In genomic region chr1:52113666-52114069, GRCm38 (mm10) we compare ENCODE assay signal across 1 mouse cellular context.
TF ChIP-seq lines count a peak whose summit lies in the region.

No protein-coding gene starts in this region.

TF ChIP-seq in CH12.LX, 34 proteins besides CTCF, POLR2A, EP300 and RAD21 (continued from another document):
- TF ChIP-seq MXI1 (IDR thresholded peaks at IDR 0.05; ENCODE audit: low read depth, low read length) (peak; percentile 99), MYC (IDR thresholded peaks at IDR 0.05; ENCODE audit: low read depth, low read length) (peak; percentile 96), PAX5 (IDR thresholded peaks at IDR 0.05; ENCODE audit: low read length) (no peak), USF1 (IDR thresholded peaks at IDR 0.05; ENCODE audit: low read depth, low read length) (peak; percentile 93), MAX (IDR thresholded peaks at IDR 0.05; ENCODE audit: low read length) (peak; percentile 99), TBP (conservative IDR thresholded peaks at IDR 0.05; ENCODE audit: low read depth, low read length) (0 out of 2 replicates have a peak, but pooled peaks have one; percentile 64), GABPA (IDR thresholded peaks at IDR 0.05; ENCODE audit: insufficient replicate concordance, low read depth, low read length) (no peak), KAT2A (IDR thresholded peaks at IDR 0.05; ENCODE audit: insufficient replicate concordance, low read length) (no peak), CHD2 (IDR thresholded peaks at IDR 0.05; ENCODE audit: low read length) (peak; percentile 86), BHLHE40 (IDR thresholded peaks at IDR 0.05; ENCODE audit: low read depth, low read length) (peak; percentile 94), MAZ (IDR thresholded peaks at IDR 0.05; ENCODE audit: low read depth, low read length) (no peak), NELFE (IDR thresholded peaks at IDR 0.05; ENCODE audit: low read depth, low read length) (peak; percentile 73), SMC3 (IDR thresholded peaks at IDR 0.05; ENCODE audit: low read depth, low read length) (peak; percentile 37), UBTF (IDR thresholded peaks at IDR 0.05; ENCODE audit: low read depth, low read length) (no peak), ELF1 (IDR thresholded peaks at IDR 0.05; ENCODE audit: low read depth, low read length) (peak; percentile 82), MEF2A (IDR thresholded peaks at IDR 0.05; ENCODE audit: borderline replicate concordance, low read depth, low read length) (peak; percentile 90), ZNF384 (IDR thresholded peaks at IDR 0.05; ENCODE audit: low read depth, low read length) (0 out of 2 replicates have a peak, but pooled peaks have one; percentile 31), E2F4 (IDR thresholded peaks at IDR 0.05; ENCODE audit: insufficient replicate concordance, low read depth, low read length) (no peak), MAFK (IDR thresholded peaks at IDR 0.05; ENCODE audit: insufficient replicate concordance, low read length) (no peak), ETS1 (conservative IDR thresholded peaks at IDR 0.05; ENCODE audit: low read depth, low read length) (peak; percentile 94), POLR2AphosphoS2 (IDR thresholded peaks at IDR 0.05; ENCODE audit: low read depth, low read length) (no peak)
